Comparison of ENCODE assay signal across 18 mouse cellular contexts in genomic region chr3:88627114-88627513, GRCm38 (mm10). TPM values are rescaled to one million over a fixed set of nuclear protein-coding genes. Genes with fewer than 3 reads are reported as not detected.
A peak's percentile ranks its signal among the peaks of the same experiment; 100 is the strongest.
DNase-seq lines count a peak whose midpoint lies in the region; ATAC-seq and TF ChIP-seq lines count a peak whose summit lies in the region.
"Had no signal": no experiment of that assay in that cellular context is flagged by ENCODE, and none has a peak within 500 bp of the region (broad histone marks: within the 10 kb centered on the region; RNA-seq: fewer than 3 reads in every experiment).

No protein-coding gene starts in this region.

- no peak overlapping the region for H3K4me3 ChIP-seq in heart, adult 2 months
- H3K4me3 ChIP-seq in bone marrow macrophage, adult 2 months (ENCODE audit: insufficient read depth, low read length) = no peak overlapping the region
- H3K4me3 ChIP-seq in liver, embryonic 15.5 days (replicated peaks) = no peak overlapping the region
- H3K4me3 ChIP-seq: forebrain, embryonic 15.5 days; limb, embryonic 13.5 days had no signal

- no peak for TF ChIP-seq POLR2A in heart, adult 2 months (IDR thresholded peaks at IDR 0.05; ENCODE audit: insufficient read depth, low read depth, low read length)
- TF ChIP-seq POLR2A in bone marrow macrophage, adult 2 months (IDR thresholded peaks at IDR 0.05; ENCODE audit: borderline replicate concordance, low read depth, low read length) = no peak

- H3K27me3 ChIP-seq in heart, adult 2 months (ENCODE audit: control insufficient read depth, insufficient read depth, low read length) = no peaks in the 10 kb centered on the region
- no peaks in the 10 kb centered on the region for H3K27me3 ChIP-seq in liver, embryonic 15.5 days
- H3K27me3 ChIP-seq: forebrain, embryonic 15.5 days; limb, embryonic 13.5 days; Patski had no signal

- intact Hi-C loops in heart, adult 2 months (cut with DNase I) = no loop called here

- no peak for TF ChIP-seq CTCF in heart, adult 2 months (IDR thresholded peaks at IDR 0.05)
- TF ChIP-seq CTCF in bone marrow macrophage, adult 2 months (IDR thresholded peaks at IDR 0.05; ENCODE audit: low read depth, low read length) = no peak

- H3K27ac ChIP-seq in heart, adult 2 months = peak overlapping the region; percentile 97
- H3K27ac ChIP-seq in bone marrow macrophage, adult 2 months (ENCODE audit: insufficient read depth, low read depth, low read length) = peak overlapping the region; percentile 63
- H3K27ac ChIP-seq in liver, embryonic 15.5 days (replicated peaks) = no peak overlapping the region
- H3K27ac ChIP-seq: limb, embryonic 13.5 days had no signal

- H3K79me2 ChIP-seq in heart, adult 2 months (replicated peaks; ENCODE audit: control insufficient read depth, insufficient read depth, low read length) = peaks cover 12% of the 10 kb centered on the region

- 29% methylated on average over 4 of the region's 4 CpGs for WGBS in heart, adult 2 months
- 18% methylated on average over 4 of the region's 4 CpGs for WGBS in liver, embryonic 15.5 days (ENCODE audit: insufficient replicate concordance)

- ATAC-seq in liver, embryonic 15.5 days (ENCODE audit: insufficient read depth) = peak; percentile 70
- ATAC-seq: forebrain, embryonic 15.5 days; Patski had no signal

- no peak overlapping the region for H3K4me2 ChIP-seq in liver, embryonic 15.5 days
- H3K4me2 ChIP-seq: limb, embryonic 13.5 days had no signal

- H3K9me3 ChIP-seq in liver, embryonic 15.5 days (replicated peaks) = no peaks in the 10 kb centered on the region
- H3K9me3 ChIP-seq: forebrain, embryonic 15.5 days; limb, embryonic 13.5 days had no signal

- peaks cover 18% of the 10 kb centered on the region for H3K36me3 ChIP-seq in heart, adult 2 months (ENCODE audit: control insufficient read depth, insufficient read depth, low read length)
- peaks cover 34% of the 10 kb centered on the region for H3K36me3 ChIP-seq in liver, embryonic 15.5 days (replicated peaks)

- no peak overlapping the region for H3K9ac ChIP-seq in heart, adult 2 months (ENCODE audit: low read depth, low read length)
- H3K9ac ChIP-seq in liver, embryonic 15.5 days = no peak overlapping the region

- DNase-seq in heart, adult 2 months = no peak
- DNase-seq in heart, postnatal 4 days = no peak
- peak; percentile 37 for DNase-seq in layer of hippocampus, adult 11-12 months (ENCODE audit: low spot score)
- DNase-seq in layer of hippocampus, adult 8-10 months (ENCODE audit: low spot score in 2 of 2) = no peak
- no peak for DNase-seq in ovary, postnatal 10 days (ENCODE audit: low spot score)
- no peak for DNase-seq in Muller cell, postnatal 12 days (ENCODE audit: inconsistent ontology term)
- DNase-seq: adrenal gland, adult 8-10 months; B cell, adult 2 months; embryo, embryonic 11 days had no signal

- H3K4me1 ChIP-seq in heart, adult 2 months (ENCODE audit: control insufficient read depth, insufficient read depth, low read length) = peaks cover 55% of the 10 kb centered on the region
- H3K4me1 ChIP-seq in bone marrow macrophage, adult 2 months (ENCODE audit: control insufficient read depth, insufficient read depth, low read length) = peaks cover 74% of the 10 kb centered on the region
- peaks cover 83% of the 10 kb centered on the region for H3K4me1 ChIP-seq in liver, embryonic 15.5 days (replicated peaks)

- no peak for TF ChIP-seq EP300 in heart, adult 2 months (IDR thresholded peaks at IDR 0.05; ENCODE audit: insufficient read depth, low read depth, low read length)

RNA-seq across cellular contexts. Expression of gene Arhgef2, which starts 21.3 kb away (rescaled TPM):
- total RNA-seq in heart, adult 2 months (2021) = 10 to 100 TPM; 37.3 to 37.5 TPM
- polyA plus RNA-seq in heart, adult 2 months (2012; rRNA removed) = 51.0 and 53.4 TPM in 2 replicates
- total RNA-seq in heart, postnatal 4 days (2021) = 100 to 1,000 TPM; 104 to 109 TPM
- 100 to 1,000 TPM; 210 to 272 (median 257) TPM for total RNA-seq in layer of hippocampus, adult 8-10 months (2022)
- polyA plus RNA-seq in bone marrow macrophage, adult 2 months (2012; ENCODE audit: insufficient read depth, insufficient read length, missing spikeins) = 140 and 154 TPM in 2 replicates
- polyA plus RNA-seq in liver, embryonic 15.5 days (2015; fragmentation: Nextera tagmentation; extraction: Ambion mirVana) = 14.4 and 15.0 TPM in 2 replicates

RNA-seq across cellular contexts. Expression of gene Rxfp4, which starts 25.8 kb away (rescaled TPM):
- not detected for total RNA-seq in heart, adult 2 months (2021)
- 0.41 TPM in 1 of 2 replicates, not detected in the other for polyA plus RNA-seq in heart, adult 2 months (2012; rRNA removed)
- under 1 TPM in 1 of 2 experiments, not detected in 1; 0.20 TPM for total RNA-seq in heart, postnatal 4 days (2021)
- total RNA-seq in layer of hippocampus, adult 8-10 months (2022) = not detected
- polyA plus RNA-seq in bone marrow macrophage, adult 2 months (2012; ENCODE audit: insufficient read depth, insufficient read length, missing spikeins) = not detected in 2 replicates
- not detected in 2 replicates for polyA plus RNA-seq in liver, embryonic 15.5 days (2015; fragmentation: Nextera tagmentation; extraction: Ambion mirVana)
- total RNA-seq: adrenal gland, adult 8-10 months; gastrocnemius, postnatal 4 days; layer of hippocampus, postnatal 14 days had no signal
- polyA plus RNA-seq: forebrain, embryonic 15.5 days; limb, embryonic 13.5 days; Patski; spleen, adult 2 months; thymus, postnatal 0 days had no signal

RNA-seq across cellular contexts. Expression of gene Ssr2, which starts 51.4 kb away (rescaled TPM):
- total RNA-seq in heart, adult 2 months (2021) = 10 to 100 TPM; 65.3 to 67.6 TPM
- 80.0 and 115 TPM in 2 replicates for polyA plus RNA-seq in heart, adult 2 months (2012; rRNA removed)
- total RNA-seq in heart, postnatal 4 days (2021) = 100 to 1,000 TPM; 145 to 152 TPM
- total RNA-seq in layer of hippocampus, adult 8-10 months (2022) = 10 to 100 TPM; 86.4 to 96.0 (median 90.1) TPM
- polyA plus RNA-seq in bone marrow macrophage, adult 2 months (2012; ENCODE audit: insufficient read depth, insufficient read length, missing spikeins) = 71.3 and 83.2 TPM in 2 replicates
- 190 and 206 TPM in 2 replicates for polyA plus RNA-seq in liver, embryonic 15.5 days (2015; fragmentation: Nextera tagmentation; extraction: Ambion mirVana)

RNA-seq across cellular contexts. Expression of gene Khdc4, which starts 58.5 kb away (rescaled TPM):
- total RNA-seq in heart, adult 2 months (2021) = 10 to 100 TPM; 24.9 to 25.7 TPM
- 29.9 and 46.1 TPM in 2 replicates for polyA plus RNA-seq in heart, adult 2 months (2012; rRNA removed)
- total RNA-seq in heart, postnatal 4 days (2021) = 10 to 100 TPM; 44.9 to 49.2 TPM
- total RNA-seq in layer of hippocampus, adult 8-10 months (2022) = 10 to 100 TPM; 47.5 to 69.8 (median 54.1) TPM
- polyA plus RNA-seq in bone marrow macrophage, adult 2 months (2012; ENCODE audit: insufficient read depth, insufficient read length, missing spikeins) = 40.7 and 48.4 TPM in 2 replicates
- polyA plus RNA-seq in liver, embryonic 15.5 days (2015; fragmentation: Nextera tagmentation; extraction: Ambion mirVana) = 23.9 and 26.6 TPM in 2 replicates
